Mouse (Mus musculus) ES-E14 (cell line): ENCODE measurements around the gene Pygo1. TPM values are rescaled to one million over a fixed set of nuclear protein-coding genes. Genes with fewer than 3 reads are reported as not detected.

Source experiments
- DNase-seq: peaks from one replicate; pipeline ENCODE4 v3.0.0-alpha.2; 2013; ENCODE audit warnings: low read depth, low spot score
- H3K27ac ChIP-seq: 2 replicates; pipeline ENCODE4 v1.5.1; 2012; ENCODE audit warnings: low read depth, mild to moderate bottlenecking, low read length, moderate library complexity, mixed read lengths; ENCODE audit not compliant: poor library complexity, insufficient read depth, severe bottlenecking
- H3K36me3 ChIP-seq: 2 replicates; pipeline ENCODE4 v1.6.1; 2012; ENCODE audit warnings: mild to moderate bottlenecking, low read length, moderate library complexity, mixed read lengths; ENCODE audit not compliant: control insufficient read depth, poor library complexity, insufficient read depth, severe bottlenecking
- H3K4me1 ChIP-seq, 2 experiments: fragments of 150-350 bp in 1 of 2; sonication (generic) in 1 of 2; 2 replicates each; pipeline ENCODE4 v1.6.1; 2012; ENCODE audit warnings: low read length in 2 of 2, mild to moderate bottlenecking in 1 of 2, mixed read lengths in 1 of 2; ENCODE audit not compliant: control insufficient read depth in 2 of 2, insufficient read depth in 2 of 2, poor library complexity in 1 of 2
- H3K4me3 ChIP-seq, 2 experiments: fragments of 150-350 bp in 1 of 2; sonication (generic) in 1 of 2; 2 replicates each; pipeline ENCODE4 v1.5.1; 2012; ENCODE audit warnings: low read length in 2 of 2, low read depth in 1 of 2, mild to moderate bottlenecking in 1 of 2, mixed read lengths in 1 of 2; ENCODE audit not compliant: insufficient read depth in 1 of 2, poor library complexity in 1 of 2, severe bottlenecking in 1 of 2
- H3K9ac ChIP-seq: 2 replicates; pipeline ENCODE4 v1.6.1; 2012; ENCODE audit warnings: low read depth, mild to moderate bottlenecking, low read length, mixed read lengths; ENCODE audit not compliant: poor library complexity, insufficient read depth, severe bottlenecking
- H3K9me3 ChIP-seq: fragments of 150-350 bp; sonication (generic); 2 replicates; pipeline ENCODE4 v1.6.1; 2012; ENCODE audit warnings: low read depth, mild to moderate bottlenecking, low read length; ENCODE audit not compliant: control insufficient read depth, insufficient read depth
- CHD2 ChIP-seq: IDR thresholded peaks from 2 replicates; pipeline ENCODE4 v1.6.1; 2014; ENCODE audit warnings: mild to moderate bottlenecking, low read depth, low read length, inconsistent platforms
- HCFC1 ChIP-seq: IDR thresholded peaks from 2 replicates; pipeline ENCODE4 v1.6.1; 2012; ENCODE audit warnings: low read length, inconsistent platforms, borderline replicate concordance; ENCODE audit not compliant: insufficient read depth
- MAFK ChIP-seq: IDR thresholded peaks from 2 replicates; pipeline ENCODE4 v1.6.1; 2014; ENCODE audit warnings: mild to moderate bottlenecking, low read depth, low read length, inconsistent platforms; ENCODE audit not compliant: insufficient read depth
- ZC3H11A ChIP-seq: IDR thresholded peaks from 2 replicates; pipeline ENCODE4 v1.6.1; 2012; ENCODE audit warnings: low read depth, mild to moderate bottlenecking, inconsistent platforms, low read length, borderline replicate concordance
- ZNF384 ChIP-seq: IDR thresholded peaks from 2 replicates; pipeline ENCODE4 v1.6.1; 2012; ENCODE audit warnings: low read depth, low read length, inconsistent platforms
- in situ Hi-C, 2 experiments: fragments of 600-800 bp; cut with MboI; formaldehyde crosslinking; loops; one replicate each; pipeline ENCODE4 v1.15.1; 2025; ENCODE audit warnings: low sequenced_read_pairs in 2 of 2, inconsistent platforms in 1 of 2; ENCODE audit not compliant: unreplicated experiment in 2 of 2
- total RNA-seq: library from RNA; depleted of rRNA; stranded (reverse); fragments of 300-350 nt; gene quantifications from 2 replicates; pipeline ENCODE4 v1.2.3, GENCODE M21; 2012

The Pygo1 gene
- total RNA-seq, 1 experiment = 0.58 TPM

DNA sequence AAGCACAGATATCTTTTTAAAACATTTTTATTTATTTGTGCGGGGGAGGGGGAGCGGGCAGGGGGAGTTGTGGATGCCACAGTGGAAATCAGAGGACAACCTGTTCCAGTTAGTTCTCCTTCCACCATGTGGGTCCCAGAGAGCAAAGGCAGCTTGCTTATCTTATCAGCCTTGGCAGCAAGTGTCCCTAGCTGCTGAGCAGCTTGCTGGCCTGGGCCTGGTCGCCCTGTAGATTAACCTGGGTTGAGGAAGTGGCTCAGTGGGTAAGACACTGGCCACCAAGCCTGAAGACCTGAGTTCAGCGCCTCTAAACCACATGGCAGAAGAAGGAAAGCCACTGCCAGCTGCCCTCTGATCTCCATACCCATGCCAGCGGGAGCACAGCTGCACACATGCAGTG lies 22.8 kb upstream of the Pygo1 start:
- Histone ChIP-seq H3K9ac (no peak overlapping the region), H3K4me3 (no peak overlapping the region), H3K27ac (no peak overlapping the region), H3K9me3 (no peaks in the 10 kb centered on the region), H3K4me1 (peaks cover 0 to 2% of the 10 kb centered on the region in 2 experiments; a peak in 1 of 4 replicates), H3K36me3 (no peaks in the 10 kb centered on the region)
- no peak for DNase-seq
- TF ChIP-seq CHD2 = no peak
- TF ChIP-seq MAFK = no peak
- no peak for TF ChIP-seq HCFC1
- TF ChIP-seq ZNF384 = no peak
- no peak for TF ChIP-seq ZC3H11A
- in situ Hi-C loops = no loop called here

DNA sequence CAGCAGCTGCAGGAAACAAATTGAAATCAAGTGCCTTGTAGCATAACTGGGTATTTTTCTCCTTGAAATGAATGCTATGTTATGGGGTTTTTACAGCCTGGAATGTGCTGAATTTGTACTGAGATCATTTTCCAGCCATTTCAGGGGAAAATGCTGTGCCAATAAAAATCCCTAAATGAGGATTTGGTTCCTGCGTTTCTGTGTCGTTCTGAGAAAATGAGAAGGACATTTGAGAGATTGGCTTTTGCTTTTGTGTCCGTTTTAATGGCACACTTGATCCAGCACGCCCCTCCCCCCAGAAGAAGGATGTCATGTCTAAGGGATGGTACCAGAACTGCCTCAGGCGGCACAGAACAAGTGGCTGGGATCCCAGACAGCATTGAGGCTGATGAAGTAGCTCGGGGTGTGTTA lies 18.7 kb upstream of the Pygo1 start:
- Histone ChIP-seq H3K9me3 (no peaks in the 10 kb centered on the region), H3K4me1 (peaks cover 0 to 2% of the 10 kb centered on the region in 2 experiments; a peak in 1 of 4 replicates), H3K4me3 (no peak overlapping the region), H3K36me3 (no peaks in the 10 kb centered on the region), H3K9ac (no peak overlapping the region), H3K27ac (no peak overlapping the region)
- TF ChIP-seq MAFK (no peak), HCFC1 (no peak), CHD2 (no peak), ZC3H11A (no peak), ZNF384 (no peak)
- in situ Hi-C loops = no loop called here
- DNase-seq = no peak

- no peak overlapping the region for H3K27ac ChIP-seq
- H3K4me1 ChIP-seq = peaks cover 2 to 3% of the 10 kb centered on the region in 2 experiments; a peak in 2 of 4 replicates
- DNase-seq = peak; percentile 38
- H3K9ac ChIP-seq = no peak overlapping the region
- peak overlapping the region in 1 of 2 experiments; percentile 56; a peak in 1 of 4 replicates for H3K4me3 ChIP-seq
- TF ChIP-seq ZNF384 = no peak
- no peak for TF ChIP-seq HCFC1
- no peak for TF ChIP-seq CHD2
- TF ChIP-seq ZC3H11A = no peak
- TF ChIP-seq MAFK = no peak
- in situ Hi-C loops = no loop called here
- H3K36me3 ChIP-seq = no peaks in the 10 kb centered on the region
- no peaks in the 10 kb centered on the region for H3K9me3 ChIP-seq
Observed at GRCm38 (mm10) chr9:72911381-72911780, 14.1 kb upstream of the Pygo1 start.

GRCm38 (mm10) chr9:72913551-72913950 lies 11.9 kb upstream of the Pygo1 start:
- peak overlapping the region in 1 of 2 experiments; percentile 27; a peak in 1 of 4 replicates for H3K4me3 ChIP-seq
- H3K4me1 ChIP-seq = peaks cover 2% of the 10 kb centered on the region in 2 experiments; a peak in 1 of 4 replicates
- in situ Hi-C loops = no loop called here
- no peak for DNase-seq
- H3K27ac ChIP-seq = no peak overlapping the region
- no peak overlapping the region for H3K9ac ChIP-seq
- H3K9me3 ChIP-seq = no peaks in the 10 kb centered on the region
- H3K36me3 ChIP-seq = no peaks in the 10 kb centered on the region
- no peak for TF ChIP-seq ZC3H11A
- TF ChIP-seq HCFC1 = no peak
- no peak for TF ChIP-seq ZNF384
- no peak for TF ChIP-seq MAFK
- no peak for TF ChIP-seq CHD2
